Mouse (Mus musculus): Measurements from ENCODE around the gene Akr1cl. TPM values are rescaled to one million over a fixed set of nuclear protein-coding genes. Genes with fewer than 3 reads are reported as not detected.

The Akr1cl gene
- polyA plus RNA-seq, 1 experiment from 2014 or later: 0.33 TPM

DNA sequence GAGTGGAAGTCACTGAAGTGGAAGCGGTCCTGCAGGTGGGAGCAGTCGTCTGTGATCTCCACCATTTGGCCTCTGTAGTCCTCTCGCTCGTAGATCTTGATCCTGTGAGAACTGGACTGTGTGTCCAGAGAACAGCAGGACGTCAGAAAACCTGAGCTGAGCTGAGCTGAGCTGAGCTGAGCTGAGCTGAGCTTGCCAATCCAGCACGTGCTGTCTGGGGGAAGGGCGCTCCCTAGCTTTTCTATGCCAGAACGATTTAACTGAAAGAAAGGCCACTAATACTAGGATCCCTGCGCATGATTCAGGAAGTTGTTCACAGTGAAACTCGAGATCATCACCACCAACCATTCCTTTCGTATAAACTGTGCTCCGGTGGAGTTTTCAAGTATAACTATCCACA is 16.2 kb upstream of the Akr1cl start:
- H3K4me2 ChIP-seq (ENCODE audit: low read depth, low read length): no peak overlapping the region
- no peak for ATAC-seq (ENCODE audit: low read depth)
- H3K36me3 ChIP-seq (ENCODE audit: control insufficient read depth, insufficient read depth, low read length): no peaks in the 10 kb centered on the region

DNA sequence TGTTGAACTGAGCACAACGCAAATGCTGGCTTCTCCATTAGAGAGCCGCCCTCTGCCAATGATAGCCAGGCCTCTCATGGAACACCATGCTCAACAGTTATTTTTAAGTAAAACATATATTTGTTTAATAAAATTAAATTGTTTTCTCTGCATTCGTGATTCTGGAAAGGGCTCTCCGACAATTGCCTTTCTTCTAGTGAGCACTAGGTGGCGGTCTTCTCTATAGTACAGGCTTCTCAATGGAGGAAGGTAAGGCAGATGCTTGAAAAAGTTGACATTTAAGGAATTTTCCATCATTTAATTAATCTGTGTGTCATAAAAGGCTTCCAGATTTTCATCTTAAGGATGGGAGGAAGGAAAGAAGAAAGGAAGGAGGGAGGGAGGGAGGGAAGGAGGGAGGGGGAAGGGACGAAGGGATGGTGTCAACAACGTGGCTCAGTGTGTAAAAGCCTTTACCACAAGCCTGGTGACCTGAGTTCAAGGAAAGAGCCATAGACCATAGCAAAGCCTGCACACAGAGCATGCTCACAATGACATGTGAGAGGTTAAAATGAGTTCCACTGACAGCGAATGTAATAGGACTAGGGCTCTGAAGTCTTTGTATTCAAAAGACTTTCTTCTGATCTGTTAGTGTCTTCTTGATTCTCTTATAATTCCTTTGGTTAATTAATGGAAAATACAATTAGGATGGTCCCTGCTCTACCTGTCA is 14.0 kb upstream of the Akr1cl start:
- no peak for ATAC-seq (ENCODE audit: low read depth)
- Histone ChIP-seq H3K9me3 (ENCODE audit: control insufficient read depth, low read length) (no peaks in the 10 kb centered on the region), H3K4me2 (ENCODE audit: low read depth, low read length) (no peak overlapping the region; the same call in 1 of the 2 replicates), H3K27me3 (ENCODE audit: control insufficient read depth, insufficient read depth, low read depth, low read length) (no peaks in the 10 kb centered on the region), H3K4me3 (ENCODE audit: low read length) (no peak overlapping the region), H3K9ac (ENCODE audit: low read length) (no peak overlapping the region), H3K27ac (ENCODE audit: low read length) (no peak overlapping the region), H3K36me3 (ENCODE audit: control insufficient read depth, insufficient read depth, low read length) (no peaks in the 10 kb centered on the region), H3K4me1 (replicated peaks; ENCODE audit: control insufficient read depth, insufficient read depth, low read length) (no peaks in the 10 kb centered on the region)
- WGBS: 36% methylated on average over 8 of the region's 8 CpGs

More for the DNA sequence above, 16.2 kb upstream of the Akr1cl start:
- H3K4me3 ChIP-seq (ENCODE audit: low read length): no peak overlapping the region
- WGBS: 51% methylated on average over 12 of the region's 12 CpGs
- no peak overlapping the region for H3K27ac ChIP-seq (ENCODE audit: low read length)
- no peaks in the 10 kb centered on the region for H3K27me3 ChIP-seq (ENCODE audit: control insufficient read depth, insufficient read depth, low read depth, low read length)
- no peaks in the 10 kb centered on the region for H3K4me1 ChIP-seq (replicated peaks; ENCODE audit: control insufficient read depth, insufficient read depth, low read length)
- no peaks in the 10 kb centered on the region for H3K9me3 ChIP-seq (ENCODE audit: control insufficient read depth, low read length)
- no peak overlapping the region for H3K9ac ChIP-seq (ENCODE audit: low read length)

DNA sequence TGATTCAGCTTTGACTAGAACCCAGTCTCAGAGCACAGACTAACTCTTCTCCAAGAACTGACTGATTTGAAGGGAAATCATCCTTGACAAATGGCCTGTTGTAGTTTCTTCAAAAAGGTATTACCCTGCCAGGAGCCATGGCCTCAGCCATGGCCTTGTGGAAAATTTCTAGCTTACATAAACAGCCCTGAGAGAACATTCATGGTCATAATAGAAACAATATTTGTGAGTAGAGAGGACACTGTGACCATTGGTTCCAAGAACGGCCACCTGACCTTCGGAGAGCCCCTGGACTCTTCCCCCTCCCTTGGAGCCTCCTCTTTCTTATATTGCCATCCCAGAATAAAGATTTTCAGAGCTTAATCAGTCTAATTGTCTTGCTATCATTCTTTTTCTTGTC is 10.9 kb upstream of the Akr1cl start:
- WGBS: 85% methylated on average over 2 of the region's 2 CpGs
- no peak overlapping the region for H3K27ac ChIP-seq (ENCODE audit: low read length)
- H3K4me2 ChIP-seq (ENCODE audit: low read depth, low read length): no peak overlapping the region
- H3K9ac ChIP-seq (ENCODE audit: low read length): no peak overlapping the region
- no peak for ATAC-seq (ENCODE audit: low read depth)
- no peak overlapping the region for H3K4me3 ChIP-seq (ENCODE audit: low read length)
- H3K36me3 ChIP-seq (ENCODE audit: control insufficient read depth, insufficient read depth, low read length): no peaks in the 10 kb centered on the region
- no peaks in the 10 kb centered on the region for H3K27me3 ChIP-seq (ENCODE audit: control insufficient read depth, insufficient read depth, low read depth, low read length)
- no peaks in the 10 kb centered on the region for H3K9me3 ChIP-seq (ENCODE audit: control insufficient read depth, low read length)
- no peaks in the 10 kb centered on the region for H3K4me1 ChIP-seq (replicated peaks; ENCODE audit: control insufficient read depth, insufficient read depth, low read length)

DNA sequence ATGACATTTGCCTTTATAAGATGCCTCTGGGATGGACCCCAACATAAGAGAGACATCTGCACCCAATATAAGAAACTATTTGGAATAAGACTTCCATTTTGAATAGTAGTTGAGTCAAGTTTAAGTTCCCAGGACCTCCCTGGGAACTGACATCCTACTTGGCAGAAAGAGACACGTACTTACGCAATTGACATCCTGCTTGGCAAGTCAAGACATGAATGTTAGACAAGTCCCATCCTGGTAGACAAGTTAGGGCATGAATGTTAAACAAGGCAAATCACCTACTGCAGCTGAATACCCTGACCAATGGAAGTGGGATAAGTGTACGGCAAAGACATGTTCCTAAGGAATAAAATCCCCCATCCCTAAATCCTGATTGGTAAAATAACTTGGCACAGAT is 9.3 kb upstream of the Akr1cl start:
- no peak overlapping the region for H3K27ac ChIP-seq (ENCODE audit: low read length)
- no peak overlapping the region for H3K4me3 ChIP-seq (ENCODE audit: low read length)
- 88% methylated on average over 3 of the region's 3 CpGs for WGBS
- no peaks in the 10 kb centered on the region for H3K27me3 ChIP-seq (ENCODE audit: control insufficient read depth, insufficient read depth, low read depth, low read length)
- no peaks in the 10 kb centered on the region for H3K4me1 ChIP-seq (replicated peaks; ENCODE audit: control insufficient read depth, insufficient read depth, low read length)
- H3K36me3 ChIP-seq (ENCODE audit: control insufficient read depth, insufficient read depth, low read length): no peaks in the 10 kb centered on the region
- H3K9ac ChIP-seq (ENCODE audit: low read length): no peak overlapping the region
- no peak overlapping the region for H3K4me2 ChIP-seq (ENCODE audit: low read depth, low read length)
- ATAC-seq (ENCODE audit: low read depth): no peak
- no peaks in the 10 kb centered on the region for H3K9me3 ChIP-seq (ENCODE audit: control insufficient read depth, low read length)

DNA sequence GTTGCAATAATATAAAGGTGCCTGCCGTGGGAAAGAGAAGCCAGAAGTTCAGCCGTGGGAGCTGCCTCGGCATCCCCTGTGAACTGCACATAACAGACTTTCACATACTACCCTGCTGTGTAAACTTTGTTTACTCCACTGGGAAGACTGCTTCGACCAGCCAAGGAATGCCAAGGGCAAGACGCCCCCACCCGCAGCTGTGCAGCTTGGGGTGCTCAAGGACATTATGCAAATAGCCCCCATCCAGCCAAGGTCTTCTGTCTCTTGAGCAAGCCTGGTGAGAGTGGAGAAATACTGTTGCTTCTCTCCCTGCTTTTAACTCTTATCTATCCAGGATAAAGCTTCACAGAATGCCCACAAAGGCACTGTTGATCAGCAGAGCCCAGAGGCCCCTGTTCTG is 8.2 kb upstream of the Akr1cl start:
- H3K4me1 ChIP-seq (replicated peaks; ENCODE audit: control insufficient read depth, insufficient read depth, low read length): no peaks in the 10 kb centered on the region
- ATAC-seq (ENCODE audit: low read depth): no peak
- H3K9ac ChIP-seq (ENCODE audit: low read length): no peak overlapping the region
- 56% methylated on average over 6 of the region's 6 CpGs for WGBS
- no peaks in the 10 kb centered on the region for H3K27me3 ChIP-seq (ENCODE audit: control insufficient read depth, insufficient read depth, low read depth, low read length)
- H3K27ac ChIP-seq (ENCODE audit: low read length): no peak overlapping the region
- H3K9me3 ChIP-seq (ENCODE audit: control insufficient read depth, low read length): no peaks in the 10 kb centered on the region
- H3K36me3 ChIP-seq (ENCODE audit: control insufficient read depth, insufficient read depth, low read length): no peaks in the 10 kb centered on the region
- H3K4me3 ChIP-seq (ENCODE audit: low read length): no peak overlapping the region
- H3K4me2 ChIP-seq (ENCODE audit: low read depth, low read length): no peak overlapping the region

DNA sequence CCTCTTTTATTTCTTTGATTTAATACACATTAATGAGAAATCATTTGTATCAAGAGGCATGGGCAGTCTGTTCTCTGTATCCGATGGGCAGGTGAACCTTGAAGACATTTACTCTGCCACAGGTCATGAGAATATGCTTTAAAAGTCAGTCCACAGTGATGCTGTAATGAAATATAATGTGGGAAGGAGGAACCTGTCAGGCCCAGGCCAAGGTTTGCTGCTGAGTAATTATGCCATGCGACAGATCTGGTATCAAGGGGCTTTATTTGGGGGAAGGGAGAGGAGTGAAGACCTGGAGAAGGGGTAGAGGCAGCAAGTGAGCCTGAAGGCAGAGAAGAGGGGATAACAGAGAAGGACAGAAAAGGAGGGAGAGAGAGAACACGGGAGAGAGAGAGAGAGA is 7.1 kb upstream of the Akr1cl start:
- H3K36me3 ChIP-seq (ENCODE audit: control insufficient read depth, insufficient read depth, low read length): no peaks in the 10 kb centered on the region
- H3K27me3 ChIP-seq (ENCODE audit: control insufficient read depth, insufficient read depth, low read depth, low read length): no peaks in the 10 kb centered on the region
- ATAC-seq (ENCODE audit: low read depth): no peak
- H3K4me2 ChIP-seq (ENCODE audit: low read depth, low read length): no peak overlapping the region
- no peaks in the 10 kb centered on the region for H3K9me3 ChIP-seq (ENCODE audit: control insufficient read depth, low read length)
- H3K27ac ChIP-seq (ENCODE audit: low read length): no peak overlapping the region
- 61% methylated on average over 3 of the region's 3 CpGs for WGBS
- no peaks in the 10 kb centered on the region for H3K4me1 ChIP-seq (replicated peaks; ENCODE audit: control insufficient read depth, insufficient read depth, low read length)
- H3K4me3 ChIP-seq (ENCODE audit: low read length): no peak overlapping the region
- H3K9ac ChIP-seq (ENCODE audit: low read length): no peak overlapping the region

DNA sequence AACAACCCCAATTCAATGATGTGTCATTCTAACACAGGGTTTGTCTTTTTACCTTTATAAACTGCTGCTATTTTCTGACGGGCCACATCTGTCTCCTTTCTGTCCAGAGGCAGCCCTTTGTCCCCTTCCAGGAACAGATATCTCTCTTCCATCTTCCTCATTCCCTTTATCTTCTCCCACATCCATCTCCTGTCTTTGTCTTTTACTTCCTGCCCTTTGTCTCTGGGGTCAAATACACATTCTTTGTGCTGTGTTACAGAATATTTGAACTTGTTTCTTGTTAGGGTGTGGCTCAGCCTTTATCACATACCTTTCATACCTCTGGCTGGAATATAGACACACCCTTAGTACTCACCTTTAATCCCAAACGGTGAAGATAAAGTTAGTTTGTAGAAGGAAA is 5.0 kb upstream of the Akr1cl start:
- Histone ChIP-seq H3K9ac (ENCODE audit: low read length) (no peak overlapping the region), H3K9me3 (ENCODE audit: control insufficient read depth, low read length) (no peaks in the 10 kb centered on the region), H3K27ac (ENCODE audit: low read length) (no peak overlapping the region), H3K4me2 (ENCODE audit: low read depth, low read length) (no peak overlapping the region), H3K4me1 (replicated peaks; ENCODE audit: control insufficient read depth, insufficient read depth, low read length) (no peaks in the 10 kb centered on the region), H3K4me3 (ENCODE audit: low read length) (no peak overlapping the region), H3K27me3 (ENCODE audit: control insufficient read depth, insufficient read depth, low read depth, low read length) (no peaks in the 10 kb centered on the region), H3K36me3 (ENCODE audit: control insufficient read depth, insufficient read depth, low read length) (no peaks in the 10 kb centered on the region)
- 26% methylated on average over 2 of the region's 2 CpGs for WGBS
- ATAC-seq (ENCODE audit: low read depth): no peak

DNA sequence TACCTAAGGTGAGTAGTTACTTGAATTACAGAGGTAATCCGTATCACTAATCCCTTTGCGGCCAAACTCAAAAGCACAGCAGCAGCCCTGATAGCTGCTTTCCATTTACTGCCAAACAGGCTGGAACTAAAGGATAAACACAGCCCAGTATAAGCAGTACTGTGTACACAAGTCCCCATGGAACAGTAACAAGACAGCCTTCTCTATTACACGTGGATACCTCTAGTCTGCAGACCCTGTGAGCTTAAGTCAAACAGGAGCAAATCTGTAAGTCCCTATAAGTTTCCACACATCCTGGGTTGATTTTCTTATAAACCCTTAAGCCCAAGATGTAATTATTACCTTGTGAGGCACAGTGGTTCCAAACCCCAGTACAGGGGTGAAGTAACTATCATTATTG is 3.0 kb upstream of the Akr1cl start:
- Histone ChIP-seq H3K36me3 (ENCODE audit: control insufficient read depth, insufficient read depth, low read length) (no peaks in the 10 kb centered on the region), H3K4me2 (ENCODE audit: low read depth, low read length) (no peak overlapping the region), H3K27me3 (ENCODE audit: control insufficient read depth, insufficient read depth, low read depth, low read length) (no peaks in the 10 kb centered on the region), H3K4me3 (ENCODE audit: low read length) (no peak overlapping the region), H3K27ac (ENCODE audit: low read length) (no peak overlapping the region), H3K4me1 (replicated peaks; ENCODE audit: control insufficient read depth, insufficient read depth, low read length) (no peaks in the 10 kb centered on the region), H3K9me3 (ENCODE audit: control insufficient read depth, low read length) (no peaks in the 10 kb centered on the region), H3K9ac (ENCODE audit: low read length) (no peak overlapping the region)
- ATAC-seq (ENCODE audit: low read depth): no peak
- 27% methylated on average over 3 of the region's 3 CpGs for WGBS

DNA sequence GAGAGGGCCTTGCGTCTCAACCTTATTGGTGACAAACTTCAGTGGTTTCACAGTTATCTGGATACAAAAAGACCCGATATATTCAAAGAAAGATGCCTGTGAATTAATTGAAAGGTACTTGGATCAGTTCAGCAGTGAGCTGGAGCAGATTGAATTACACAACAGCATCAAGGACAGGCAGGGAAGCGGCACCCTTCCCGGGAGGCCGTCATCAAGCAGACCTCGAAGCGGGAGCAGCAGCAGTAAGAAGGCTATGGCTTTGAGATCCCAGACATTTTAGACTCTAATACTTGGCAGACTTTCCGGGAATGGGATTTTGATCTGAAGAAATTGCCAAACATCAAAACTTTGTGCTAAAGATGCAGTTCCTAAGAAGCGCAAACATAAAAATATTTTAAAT is 4.4 kb downstream of the Akr1cl start:
- Histone ChIP-seq H3K4me2 (ENCODE audit: low read depth, low read length) (no peak overlapping the region), H3K27ac (ENCODE audit: low read length) (no peak overlapping the region), H3K4me1 (replicated peaks; ENCODE audit: control insufficient read depth, insufficient read depth, low read length) (no peaks in the 10 kb centered on the region), H3K36me3 (ENCODE audit: control insufficient read depth, insufficient read depth, low read length) (no peaks in the 10 kb centered on the region), H3K27me3 (ENCODE audit: control insufficient read depth, insufficient read depth, low read depth, low read length) (no peaks in the 10 kb centered on the region), H3K9me3 (ENCODE audit: control insufficient read depth, low read length) (no peaks in the 10 kb centered on the region), H3K4me3 (ENCODE audit: low read length) (no peak overlapping the region), H3K9ac (ENCODE audit: low read length) (no peak overlapping the region)
- 70% methylated on average over 9 of the region's 9 CpGs for WGBS
- no peak for ATAC-seq (ENCODE audit: low read depth)

DNA sequence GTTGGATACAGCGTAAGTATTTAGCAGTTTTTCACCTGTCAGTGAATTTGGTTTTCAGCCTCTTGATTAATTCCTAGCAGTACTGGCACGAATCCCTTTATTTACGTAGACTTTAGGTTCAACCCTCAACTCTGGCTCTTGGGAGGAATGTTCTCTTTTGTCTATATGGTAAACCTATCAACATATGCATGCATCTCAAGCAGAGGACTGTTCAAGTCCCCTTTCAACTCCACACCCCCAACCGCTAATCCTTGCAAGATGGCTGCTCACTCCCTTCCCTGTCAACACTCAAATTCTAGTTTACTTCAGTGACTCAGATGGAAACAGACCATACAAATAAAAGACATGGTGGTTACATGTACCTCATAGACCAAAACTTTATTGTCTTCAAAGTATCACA is 19.8 kb downstream of the Akr1cl start:
- no peaks in the 10 kb centered on the region for H3K4me1 ChIP-seq (replicated peaks; ENCODE audit: control insufficient read depth, insufficient read depth, low read length)
- H3K36me3 ChIP-seq (ENCODE audit: control insufficient read depth, insufficient read depth, low read length): no peaks in the 10 kb centered on the region
- H3K4me2 ChIP-seq (ENCODE audit: low read depth, low read length): no peak overlapping the region
- WGBS: 75% methylated on average over 4 of the region's 4 CpGs
- H3K4me3 ChIP-seq (ENCODE audit: low read length): no peak overlapping the region
- ATAC-seq (ENCODE audit: low read depth): no peak
- H3K27ac ChIP-seq (ENCODE audit: low read length): no peak overlapping the region
- no peaks in the 10 kb centered on the region for H3K9me3 ChIP-seq (ENCODE audit: control insufficient read depth, low read length)
- H3K9ac ChIP-seq (ENCODE audit: low read length): no peak overlapping the region
- no peaks in the 10 kb centered on the region for H3K27me3 ChIP-seq (ENCODE audit: control insufficient read depth, insufficient read depth, low read depth, low read length)

All from lung, embryonic 16.5 days (tissue).